Mouse (Mus musculus) embryonic fibroblast, embryonic 13.5 days (primary cell): ENCODE data around the gene Klrb1c.

Source experiments
- CTCF ChIP-seq: IDR thresholded peaks from 2 replicates; pipeline ENCODE4 v1.5.1; 2011; ENCODE audit warnings: mild to moderate bottlenecking, control low read depth, low read length, moderate library complexity, borderline replicate concordance; ENCODE audit not compliant: insufficient read depth
- POLR2A ChIP-seq: IDR thresholded peaks from 2 replicates; pipeline ENCODE4 v1.6.1; 2011; ENCODE audit warnings: low read depth, mild to moderate bottlenecking, control low read depth, low read length, moderate library complexity

- TF ChIP-seq CTCF: no peak
- no peak for TF ChIP-seq POLR2A
Measured at GRCm38 (mm10) chr6:128734896-128735295, 54.1 kb downstream of the Klrb1c start.
